Mouse (Mus musculus) urinary bladder, postnatal 36 days (tissue): ENCODE measurements at regions not wholly inside any gene's neighbourhood (a gene's known extent, or its start where the extent isn't known, plus 50 kb on each side); places are given as distances from the start of the nearest gene placed in this dataset.
A peak's percentile ranks its signal among the peaks of the same experiment; 100 is the strongest.
"Not testable (repeated sequence)": the region's sequence is repeated elsewhere in the genome, so short reads cannot be mapped to it uniquely, and the experiment has no call there.

ENCODE experiments used
- DNase-seq, 2 experiments: peaks; one replicate each; pipeline ENCODE4 v3.0.0; 2022; ENCODE audit warnings: low spot score in 2 of 2, mixed read lengths in 1 of 2

DNA sequence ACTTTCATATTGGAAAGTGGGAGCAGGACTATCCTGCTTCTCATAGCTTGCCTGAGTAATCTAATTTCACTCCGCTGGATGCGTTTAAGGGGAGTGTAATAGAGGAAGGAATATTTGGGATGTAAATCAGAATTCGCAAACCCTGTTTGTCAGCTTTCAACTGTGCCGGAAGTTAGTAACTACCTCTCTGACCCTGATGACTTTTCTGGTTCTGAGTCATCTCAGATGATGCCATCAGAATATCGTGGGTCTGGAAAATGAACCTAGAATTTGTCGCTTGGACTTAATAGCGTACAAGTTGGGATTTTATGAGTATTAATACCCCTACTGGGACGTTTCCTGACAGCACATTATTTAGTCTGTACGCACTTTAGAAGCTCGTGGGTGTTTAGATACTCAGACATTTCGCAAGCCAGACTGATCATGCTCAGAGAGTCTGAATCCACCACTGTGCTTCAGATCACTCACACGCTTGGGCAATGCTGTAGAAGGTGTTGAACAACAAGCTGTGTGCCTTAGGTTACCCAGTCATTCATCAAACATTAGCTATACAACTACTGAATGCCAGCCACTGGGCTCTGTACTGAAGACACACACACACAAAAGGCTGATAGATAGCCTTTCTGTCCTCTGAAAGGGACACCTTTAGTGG lies 131.1 kb downstream of the Phlda1 start:
- no peak for DNase-seq

DNA sequence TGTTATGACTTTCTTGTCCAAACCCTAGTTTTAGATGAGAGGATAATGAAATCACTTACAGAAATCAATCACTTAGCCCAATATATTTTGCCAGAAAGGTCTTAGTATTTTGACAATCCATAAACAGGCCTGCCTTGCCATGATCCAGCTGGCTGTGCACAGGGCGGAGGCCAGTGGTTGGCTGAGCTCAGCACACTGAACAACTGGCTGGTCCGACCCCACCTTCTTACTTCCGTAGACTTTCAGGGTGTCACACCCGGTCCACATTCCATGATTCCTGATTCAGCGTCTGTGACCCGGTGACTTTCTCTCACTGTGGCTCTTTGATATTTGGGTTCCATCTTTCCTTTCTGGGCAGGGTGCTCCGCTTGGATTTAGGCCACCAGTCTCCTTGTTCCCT lies 133.8 kb downstream of the Phlda1 start:
- DNase-seq = peak in 1 of 2 experiments; percentile 34

DNA sequence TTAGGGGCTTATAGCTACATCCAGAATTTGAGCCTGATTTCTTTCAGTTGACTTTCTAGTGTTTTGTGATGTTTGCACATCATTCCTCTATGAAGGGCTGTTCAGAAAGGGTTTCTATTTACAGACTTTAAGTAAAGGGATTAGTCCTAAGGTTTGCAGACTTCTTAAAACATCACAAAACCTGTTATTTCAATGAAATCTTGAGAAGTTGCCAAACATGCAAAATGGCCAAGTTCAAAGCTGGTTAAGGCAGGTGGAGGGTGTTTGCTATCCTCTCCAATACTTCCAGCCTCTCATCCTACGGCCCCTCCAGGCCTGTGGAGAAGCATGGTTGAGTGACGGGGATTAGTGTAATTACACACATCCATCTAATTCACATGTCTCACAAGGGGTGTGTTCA lies 136.6 kb downstream of the Phlda1 start:
- no peak for DNase-seq

DNA sequence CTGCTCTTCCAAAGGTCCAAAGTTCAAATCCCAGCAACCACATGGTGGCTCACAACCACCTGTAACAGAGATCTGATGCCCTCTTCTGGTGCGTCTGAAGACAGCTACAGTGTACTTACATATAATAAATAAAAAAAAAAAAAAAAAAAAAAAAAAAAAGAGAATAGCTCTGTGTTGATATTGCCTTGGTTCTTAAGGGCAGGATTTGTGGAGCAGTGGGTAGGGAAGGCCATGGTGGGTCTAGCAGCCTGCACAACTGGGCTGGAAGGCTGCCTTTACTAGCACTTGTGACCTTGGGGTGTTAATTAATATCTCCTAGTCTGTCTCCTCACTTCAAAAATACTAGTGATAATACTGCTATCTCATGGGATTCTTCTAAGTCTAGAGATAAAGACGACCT lies 147.7 kb downstream of the Phlda1 start:
- DNase-seq = not testable (repeated sequence)

DNA sequence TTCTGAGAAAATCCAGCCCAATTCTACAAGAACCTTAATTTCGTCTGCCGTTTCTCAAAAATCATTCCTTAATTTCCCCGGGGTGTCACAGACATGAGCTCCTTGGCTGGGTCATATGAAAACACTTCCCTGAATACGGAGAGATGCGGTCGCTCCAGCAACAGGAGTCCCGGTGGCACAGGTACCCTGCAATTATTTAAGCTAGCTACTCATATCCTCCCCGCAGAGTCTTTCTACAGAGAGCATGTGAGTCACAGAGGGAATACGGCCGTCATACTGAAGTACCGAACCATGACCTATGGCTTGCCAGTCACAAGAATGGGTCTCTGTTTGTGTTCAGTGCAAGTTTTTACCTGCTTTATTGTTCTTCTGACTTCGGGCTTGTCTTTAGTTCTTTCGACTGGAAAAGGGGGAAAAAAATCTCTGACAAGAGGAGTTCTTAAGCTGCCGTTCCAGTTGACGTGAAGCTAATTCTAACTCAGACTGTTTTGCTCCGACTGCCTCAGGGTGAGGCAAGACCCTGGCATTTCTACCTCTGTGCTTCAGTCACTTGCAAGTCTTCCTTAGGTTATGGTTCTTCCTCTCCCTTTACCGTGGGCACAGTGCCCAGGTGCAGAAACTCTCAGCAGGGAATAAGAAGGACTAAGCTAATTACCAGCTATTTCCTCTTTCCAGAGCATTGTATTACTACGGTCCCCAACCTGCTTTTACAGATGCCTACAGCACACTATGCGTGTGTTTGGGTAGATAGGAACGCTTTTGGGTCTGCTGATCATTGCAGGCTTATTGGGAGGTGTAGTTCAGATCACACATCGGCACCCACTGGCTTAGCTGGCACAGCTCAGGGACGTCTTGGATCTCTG lies 148.5 kb downstream of the Phlda1 start:
- no peak for DNase-seq

DNA sequence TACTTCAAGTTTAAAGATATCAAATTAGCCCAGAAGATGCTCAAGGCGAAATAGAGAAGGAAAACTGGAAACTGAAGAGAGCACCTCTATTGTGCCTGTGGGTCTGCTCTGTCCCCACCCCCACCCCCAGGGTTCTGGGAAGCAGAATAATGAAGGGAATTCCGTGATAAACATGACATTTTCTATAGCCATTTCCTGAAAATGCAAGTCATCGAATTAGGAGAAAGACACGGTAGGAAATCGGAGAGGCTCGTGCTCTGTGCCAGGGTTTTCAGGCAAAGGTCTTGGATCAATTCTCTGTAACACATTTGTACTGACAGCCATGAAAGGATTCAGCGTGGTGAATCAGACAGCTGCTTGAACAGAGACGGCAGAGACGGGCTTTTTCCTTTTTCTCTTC lies 152.7 kb downstream of the Phlda1 start:
- DNase-seq = no peak

DNA sequence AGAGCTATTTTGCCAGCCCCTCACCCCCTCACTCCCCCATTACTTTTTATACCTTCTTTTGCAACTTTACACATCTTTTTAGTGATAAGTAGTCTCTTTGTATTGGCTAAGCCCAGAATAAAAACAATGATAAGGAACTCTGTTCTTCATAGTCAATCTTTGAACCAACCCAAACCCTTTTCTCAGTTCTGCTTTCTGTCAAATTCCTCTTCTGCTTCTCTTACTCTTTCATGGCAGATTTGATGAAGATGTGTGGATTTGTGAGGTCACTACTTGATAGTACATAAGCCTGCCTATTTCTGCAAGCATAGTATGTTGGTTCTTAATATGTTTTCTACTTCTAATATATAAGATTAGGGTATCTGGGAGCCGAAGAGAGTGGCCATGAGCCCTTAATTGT lies 156.6 kb downstream of the Phlda1 start:
- DNase-seq = no peak

DNA sequence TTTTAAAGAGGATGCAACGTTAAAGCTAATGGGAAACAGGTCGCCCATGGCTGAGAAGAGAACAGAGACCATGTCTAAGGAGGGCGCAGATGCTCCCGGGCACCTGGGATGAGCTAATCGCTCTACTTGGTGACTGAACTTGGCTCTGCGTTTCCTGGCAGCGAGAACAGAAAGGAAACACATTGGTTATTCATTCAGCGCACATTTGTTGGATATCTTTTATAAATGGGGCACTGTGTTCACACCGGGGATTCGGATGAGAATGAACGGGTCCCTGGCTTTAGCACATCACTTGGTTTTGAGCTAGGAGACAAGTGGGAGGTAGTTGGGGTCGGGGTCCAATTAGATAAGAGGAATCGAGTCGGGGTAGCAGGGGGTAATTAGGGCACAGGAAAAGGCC lies 159.7 kb downstream of the Phlda1 start:
- DNase-seq = no peak

DNA sequence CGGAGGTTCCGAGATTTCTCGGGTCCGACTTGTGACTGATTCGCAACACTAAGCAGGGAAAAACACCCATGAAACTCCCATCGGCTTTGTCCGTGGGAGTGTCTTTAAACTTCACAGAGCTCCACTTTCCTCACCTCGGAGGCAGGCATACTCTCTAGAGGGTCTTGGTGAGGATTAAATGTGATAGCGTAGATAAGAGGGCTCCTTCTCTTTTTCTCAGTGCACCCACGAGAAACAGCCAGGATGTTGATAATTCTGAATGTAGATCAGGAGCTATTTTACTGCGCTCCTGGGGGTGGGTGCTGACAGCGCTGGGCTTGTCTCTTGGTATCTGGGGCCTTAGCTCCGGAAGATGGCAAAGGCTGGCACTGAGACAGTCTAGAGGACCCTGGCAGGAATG lies 160.9 kb downstream of the Phlda1 start:
- DNase-seq = no peak

DNA sequence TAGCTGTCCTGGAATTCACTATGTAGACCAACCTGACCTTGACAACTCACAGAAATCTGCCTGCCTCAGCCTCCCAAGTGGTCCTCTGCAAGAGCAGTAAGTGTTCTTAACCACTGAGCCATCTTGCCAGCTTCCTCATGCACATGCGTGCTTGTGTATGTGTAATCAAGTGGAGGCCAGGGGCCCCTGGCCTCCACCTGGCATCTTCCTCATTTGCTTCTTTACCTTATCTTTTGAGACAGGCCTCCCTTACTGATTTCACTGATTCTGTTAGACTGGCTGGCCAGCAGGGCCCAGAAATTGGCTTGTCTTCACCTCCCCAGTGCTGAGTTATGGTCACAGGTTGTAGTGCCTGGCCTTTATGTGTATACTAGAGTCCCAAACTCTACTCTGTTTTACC lies 162.6 kb downstream of the Phlda1 start:
- DNase-seq = no peak

DNA sequence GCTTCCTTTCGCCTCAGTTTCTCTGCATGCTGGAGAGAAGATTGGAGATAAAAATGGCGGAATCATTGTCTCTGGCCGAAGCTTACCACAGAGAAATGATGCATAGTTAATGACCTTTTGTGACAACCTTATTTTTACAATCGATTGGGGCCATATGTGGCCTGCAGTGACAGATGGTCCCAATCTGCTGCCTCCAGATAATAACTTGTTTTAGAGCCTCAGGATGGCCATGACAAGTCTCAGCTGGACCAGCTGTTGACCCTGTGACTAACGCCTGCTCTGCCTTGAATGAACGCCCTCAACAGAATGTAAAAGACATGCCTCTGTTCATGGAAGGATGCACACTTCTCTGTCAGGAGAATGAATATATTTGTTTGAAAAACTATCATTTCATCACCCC lies 163.6 kb downstream of the Phlda1 start:
- peak in 1 of 2 experiments; percentile 34 for DNase-seq

DNA sequence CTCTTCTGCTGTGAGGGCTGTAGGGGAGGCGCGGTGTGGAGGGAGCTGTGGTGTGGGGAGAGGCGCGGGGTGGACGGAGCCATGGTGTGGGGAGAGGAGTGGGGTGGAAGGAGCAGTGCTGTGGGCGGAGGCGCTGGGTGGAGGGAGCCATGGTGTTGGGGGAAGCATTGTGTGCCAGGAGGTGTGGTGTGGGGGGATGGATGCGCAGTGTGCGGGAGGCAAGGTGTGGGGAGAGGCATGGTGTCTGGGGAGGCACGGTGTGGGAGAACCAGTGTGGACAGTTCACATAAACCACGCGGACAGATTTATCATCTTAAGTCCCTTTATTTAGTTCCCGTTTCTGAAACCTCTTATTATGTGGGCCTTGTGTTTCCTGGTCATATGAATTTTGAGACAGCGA lies 164.6 kb downstream of the Phlda1 start:
- no peak for DNase-seq

DNA sequence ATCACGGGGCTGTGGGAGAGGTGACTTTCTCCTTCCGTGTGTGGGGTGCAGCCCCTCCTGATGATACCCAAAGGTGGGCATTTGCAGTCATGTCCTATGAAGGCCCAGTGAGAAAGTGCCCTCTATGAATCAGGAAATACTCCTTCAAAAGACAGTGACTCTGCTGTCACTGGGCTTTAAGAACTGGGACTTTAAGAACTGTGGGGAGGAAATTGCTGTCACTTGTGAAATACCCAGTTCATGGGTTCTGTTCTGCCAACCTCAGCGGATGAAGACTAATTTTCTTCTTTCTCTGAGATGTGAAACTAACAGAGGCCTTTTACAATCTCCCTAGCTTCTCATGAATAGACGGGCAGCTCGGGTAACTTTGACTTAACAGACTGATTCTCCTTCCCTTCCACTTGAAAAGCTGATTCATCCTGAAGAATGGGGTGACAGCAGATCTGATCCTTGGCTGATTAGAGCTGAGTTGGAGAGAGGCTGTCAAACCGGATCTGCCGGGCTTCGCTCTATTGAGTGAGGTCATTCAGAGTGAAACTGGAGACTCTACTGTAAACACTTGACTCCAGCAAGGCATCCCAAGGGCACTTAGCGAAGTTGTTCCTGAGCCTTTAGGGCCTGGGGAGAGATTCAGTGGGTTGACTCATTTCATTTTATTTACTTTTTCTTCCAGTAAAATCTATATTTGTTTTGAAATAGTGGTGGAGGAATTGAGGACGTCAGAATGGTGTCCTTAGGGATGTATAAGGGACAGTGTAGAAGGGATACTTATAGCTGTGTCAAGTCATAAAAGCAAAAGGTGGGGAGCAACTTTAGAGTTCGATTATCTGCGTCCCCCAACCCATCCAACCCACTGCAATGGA lies 166.6 kb downstream of the Phlda1 start:
- DNase-seq = peak; percentile 73 to 84

DNA sequence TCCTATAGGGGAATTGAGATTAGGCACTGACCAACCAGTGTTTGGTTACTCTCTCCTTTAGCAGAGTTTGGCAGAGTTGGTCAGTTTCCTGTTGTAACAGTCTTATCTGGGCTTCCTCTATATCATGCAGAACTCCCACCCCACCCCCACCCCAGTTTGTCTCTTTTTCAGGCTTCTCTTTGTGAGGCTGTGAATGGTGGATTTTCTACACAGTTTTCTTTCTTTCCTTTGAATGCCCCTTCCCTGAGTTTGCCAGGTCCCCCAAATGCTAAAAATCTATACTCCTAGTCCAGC lies 167.2 kb downstream of the Phlda1 start:
- DNase-seq = no peak

DNA sequence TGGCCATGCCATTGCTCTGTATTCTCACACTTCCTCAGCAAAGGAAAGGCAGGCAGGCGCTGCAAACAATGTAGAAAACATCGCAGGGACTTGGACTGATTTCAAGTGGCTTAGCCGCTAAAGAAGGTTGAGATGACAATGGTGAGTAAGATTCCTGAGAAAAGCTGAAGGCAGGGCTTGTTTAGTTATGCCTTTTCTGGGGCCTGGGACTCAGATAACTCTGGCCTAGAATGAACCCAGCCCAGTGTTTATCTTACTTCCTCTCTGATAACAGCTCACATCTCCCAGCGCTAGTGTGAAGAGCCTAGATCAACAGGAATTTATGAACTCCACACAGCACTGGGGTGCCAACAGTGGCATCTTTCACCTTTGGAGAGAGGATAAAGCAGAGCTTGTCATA lies 170.2 kb downstream of the Phlda1 start:
- DNase-seq = no peak

DNA sequence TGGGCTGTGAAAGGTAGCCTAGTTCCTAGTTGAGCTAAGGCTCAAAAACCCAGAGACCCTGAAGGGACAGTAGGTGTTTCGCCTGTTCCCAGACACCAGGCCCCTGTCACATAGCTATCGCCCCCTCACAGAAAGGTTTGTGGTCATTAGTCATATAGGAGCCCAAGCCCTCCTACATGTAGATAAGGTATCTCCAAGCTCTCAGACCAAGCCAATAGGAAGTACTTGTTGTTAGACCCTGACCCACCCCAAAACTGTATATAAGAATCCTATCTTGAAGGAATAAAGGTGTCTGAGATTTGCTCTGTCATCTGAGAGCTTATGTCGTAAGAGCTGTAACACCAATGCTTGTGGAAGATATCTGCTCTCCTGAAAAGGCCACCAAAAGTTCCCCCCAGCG lies 174.8 kb downstream of the Phlda1 start:
- DNase-seq = no peak

DNA sequence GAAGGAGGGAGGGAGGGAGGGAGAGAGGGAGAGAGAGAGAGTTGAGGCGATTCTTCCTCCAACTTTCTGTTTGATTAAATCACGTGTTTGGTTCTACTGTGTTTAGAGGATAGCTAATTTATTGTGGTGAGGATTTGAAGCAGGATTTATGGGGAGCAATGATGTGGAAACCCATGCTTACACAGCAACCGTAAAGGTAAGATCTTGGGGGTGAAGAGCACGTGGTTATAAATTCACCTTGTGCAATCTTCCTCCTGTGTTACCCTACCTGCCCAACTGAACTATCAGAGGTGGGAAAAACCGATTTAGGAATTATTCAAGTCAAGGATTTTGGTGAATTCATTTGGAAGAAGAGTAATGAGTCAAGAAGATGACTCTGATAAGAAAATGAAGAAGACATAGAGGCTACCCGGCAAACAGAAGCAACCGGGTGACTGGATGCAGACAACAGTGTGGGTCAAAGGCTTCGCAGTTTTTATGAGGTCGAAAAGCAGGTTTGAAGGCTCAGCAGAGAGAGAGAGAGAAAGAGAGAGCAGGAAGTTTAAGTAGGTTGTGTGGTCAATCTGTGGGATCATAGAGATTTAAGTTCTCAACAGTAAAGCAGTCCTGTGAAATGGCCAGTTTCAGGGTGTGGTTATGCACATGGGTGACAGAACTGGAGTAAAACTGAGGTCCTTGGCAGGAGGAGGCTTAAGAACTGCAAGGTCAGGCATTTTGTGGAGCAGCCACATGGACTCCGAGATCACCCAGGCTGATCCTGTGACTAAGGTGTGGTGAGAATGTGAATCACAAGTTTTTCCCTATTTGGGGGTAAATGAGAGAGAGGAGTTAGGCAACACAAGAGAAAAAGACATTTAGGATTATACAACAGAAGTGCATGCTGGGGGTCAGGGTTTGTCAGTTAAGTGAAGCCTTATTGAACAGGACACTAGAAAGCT lies 178.6 kb downstream of the Phlda1 start:
- no peak for DNase-seq

DNA sequence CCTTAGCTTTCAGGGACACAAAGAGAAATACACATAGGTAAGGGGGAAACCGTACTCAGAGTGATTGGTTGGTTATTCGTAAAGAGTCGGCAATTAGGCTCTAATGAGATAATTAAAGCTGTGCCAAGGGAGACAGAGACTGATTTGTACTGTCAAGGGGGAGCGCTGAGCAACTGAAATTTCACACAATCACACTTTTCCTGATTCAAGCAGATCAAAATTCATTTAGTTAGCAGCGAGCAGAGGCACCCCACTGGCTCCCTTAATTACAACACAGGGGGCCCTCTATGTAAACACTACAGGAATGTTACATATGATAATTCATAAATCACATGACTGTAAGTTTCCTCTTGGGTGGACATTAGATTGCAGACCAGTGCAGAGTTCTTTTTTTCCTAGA lies 180.5 kb downstream of the Phlda1 start:
- no peak for DNase-seq

DNA sequence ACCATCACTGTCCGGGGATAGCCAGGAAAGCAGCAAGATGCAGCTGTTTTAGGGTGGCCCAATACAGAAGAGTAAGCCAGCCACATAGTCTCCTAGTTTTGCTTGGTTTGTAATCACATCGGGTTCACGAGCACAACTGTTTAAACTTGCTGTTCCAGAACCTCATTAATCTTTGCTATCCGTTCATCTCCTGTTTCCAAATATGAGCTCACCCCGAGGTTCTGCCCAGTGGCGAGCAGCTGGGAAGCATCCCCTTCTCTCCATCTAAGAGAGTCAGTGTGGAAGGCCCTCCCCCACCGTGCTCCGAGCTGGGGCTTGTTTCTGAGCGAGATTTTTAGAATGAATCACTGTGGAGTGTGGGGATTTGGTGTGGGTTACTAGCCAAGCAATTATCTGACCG lies 183.5 kb downstream of the Phlda1 start:
- DNase-seq = peak; percentile 65 to 82

DNA sequence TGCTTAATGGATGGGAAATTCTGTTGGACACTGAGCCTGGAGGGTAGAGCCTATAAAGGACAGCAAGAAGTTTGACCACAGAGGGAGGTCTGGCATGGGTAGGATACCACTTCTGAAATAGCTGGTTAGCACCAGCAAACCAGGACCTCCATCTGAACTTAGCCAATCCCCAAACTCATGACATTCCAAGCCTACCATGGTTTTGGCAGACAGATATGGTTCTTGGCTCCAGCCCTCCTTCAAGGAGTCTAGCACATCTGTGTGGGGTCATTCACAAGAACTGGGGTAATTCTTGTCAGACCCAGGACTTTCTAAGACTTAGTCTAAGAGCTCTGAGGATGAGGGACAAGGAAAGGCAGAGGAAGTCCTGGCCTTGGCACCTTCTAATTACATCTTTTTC lies 187.7 kb downstream of the Phlda1 start:
- DNase-seq = no peak
